Mouse (Mus musculus) C2C12 (cell line): ENCODE results near the gene Noto. TPM values are rescaled to one million over a fixed set of nuclear protein-coding genes. Genes with fewer than 3 reads are reported as not detected.

Experiments used
- H3K27me3 ChIP-seq: one replicate; pipeline ENCODE4 v1.6.1; 2011; ENCODE audit not compliant: control insufficient read depth, insufficient read depth, insufficient read length
- H3K36me3 ChIP-seq: one replicate; pipeline ENCODE4 v1.6.1; 2011; ENCODE audit not compliant: control insufficient read depth, insufficient read depth
- H3K4me3 ChIP-seq: one replicate; pipeline ENCODE4 v1.5.1; 2011; ENCODE audit warnings: mild to moderate bottlenecking, control low read depth; ENCODE audit not compliant: poor library complexity, insufficient read depth, severe bottlenecking
- H3K79me2 ChIP-seq: one replicate; pipeline ENCODE4 v1.6.1; 2011; ENCODE audit not compliant: control insufficient read depth, insufficient read depth
- H3K79me3 ChIP-seq: one replicate; pipeline ENCODE4 v1.6.1; 2011; ENCODE audit warnings: low read depth, control low read depth
- H3ac ChIP-seq: one replicate; pipeline ENCODE3; 2011; ENCODE audit warnings: low read depth; ENCODE audit not compliant: control insufficient read depth, insufficient read length
- CEBPB ChIP-seq: IDR thresholded peaks from one replicate; pipeline ENCODE4 v1.6.1; 2011; ENCODE audit warnings: low read depth, mild to moderate bottlenecking, control low read depth, moderate library complexity
- CTCF ChIP-seq: IDR thresholded peaks from one replicate; pipeline ENCODE4 v1.5.1; 2011; ENCODE audit not compliant: control insufficient read depth, insufficient read depth, insufficient read length
- FOSL1 ChIP-seq: IDR thresholded peaks from one replicate; pipeline ENCODE4 v1.8.0; 2011; ENCODE audit warnings: mild to moderate bottlenecking, low read length; ENCODE audit not compliant: poor library complexity, insufficient read depth, severe bottlenecking
- MAX ChIP-seq: IDR thresholded peaks from one replicate; pipeline ENCODE4 v1.6.1; 2011; ENCODE audit warnings: mild to moderate bottlenecking, control low read depth
- MYOD1 ChIP-seq: IDR thresholded peaks from one replicate; pipeline ENCODE4 v1.6.1; 2011; ENCODE audit warnings: low read depth; ENCODE audit not compliant: control insufficient read depth, insufficient read length
- MYOG ChIP-seq: IDR thresholded peaks from one replicate; pipeline ENCODE4 v1.6.1; 2011; ENCODE audit not compliant: control insufficient read depth, insufficient read length; ENCODE audit errors: extremely low read depth
- USF1 ChIP-seq: IDR thresholded peaks from one replicate; pipeline ENCODE4 v1.6.1; 2011; ENCODE audit warnings: low read depth, mild to moderate bottlenecking, control low read depth, moderate library complexity
- polyA plus RNA-seq: library from polyadenylated mRNA; unstranded; fragments of >200 nt; fragmentation: generic; extraction: Trizol; gene quantifications from one replicate; pipeline ENCODE4 v1.2.1, GENCODE M21; 2012; ENCODE audit warnings: missing spikeins

The Noto gene
- polyA plus RNA-seq, 1 experiment: not detected

- no peak overlapping the region for H3ac ChIP-seq
- TF ChIP-seq CTCF (peak; percentile 12), FOSL1 (no peak)
- no peaks in the 10 kb centered on the region for H3K79me2 ChIP-seq
- no peak overlapping the region for H3K4me3 ChIP-seq
- peaks cover 8% of the 10 kb centered on the region for H3K27me3 ChIP-seq
- no peaks in the 10 kb centered on the region for H3K36me3 ChIP-seq
- no peaks in the 10 kb centered on the region for H3K79me3 ChIP-seq
These were observed 31.9 kb upstream of the Noto start for GRCm38 (mm10) chr6:85391803-85392202.

GRCm38 (mm10) chr6:85395360-85395759 is 28.3 kb upstream of the Noto start:
- Histone ChIP-seq H3K36me3 (no peaks in the 10 kb centered on the region), H3K79me3 (no peaks in the 10 kb centered on the region), H3K4me3 (no peak overlapping the region), H3K27me3 (peaks cover 8% of the 10 kb centered on the region), H3K79me2 (no peaks in the 10 kb centered on the region), H3ac (no peak overlapping the region)
- TF ChIP-seq CEBPB: no peak
- TF ChIP-seq USF1: no peak
- no peak for TF ChIP-seq MYOD1
- TF ChIP-seq MAX: no peak
- no peak for TF ChIP-seq FOSL1
- TF ChIP-seq MYOG: no peak
- no peak for TF ChIP-seq CTCF

GRCm38 (mm10) chr6:85397165-85397564 is 26.5 kb upstream of the Noto start:
- Histone ChIP-seq H3K4me3 (no peak overlapping the region), H3ac (no peak overlapping the region), H3K27me3 (peaks cover 11% of the 10 kb centered on the region), H3K79me3 (no peaks in the 10 kb centered on the region), H3K79me2 (no peaks in the 10 kb centered on the region), H3K36me3 (no peaks in the 10 kb centered on the region)
- TF ChIP-seq MAX (no peak), CEBPB (no peak), FOSL1 (no peak), CTCF (peak; percentile 38), MYOG (no peak)

- peaks cover 10% of the 10 kb centered on the region for H3K27me3 ChIP-seq
These were observed 24.0 kb upstream of the Noto start for GRCm38 (mm10) chr6:85399715-85400114.

GRCm38 (mm10) chr6:85402613-85403012 is 21.1 kb upstream of the Noto start:
- Histone ChIP-seq H3K4me3 (no peak overlapping the region), H3K36me3 (no peaks in the 10 kb centered on the region)

More at GRCm38 (mm10) chr6:85399715-85400114, 24.0 kb upstream of the Noto start:
- no peak for TF ChIP-seq MYOG
- no peak for TF ChIP-seq CEBPB
- no peak for TF ChIP-seq CTCF
- TF ChIP-seq MAX: no peak
- no peak for TF ChIP-seq FOSL1
- TF ChIP-seq USF1: no peak
- TF ChIP-seq MYOD1: no peak
- no peak overlapping the region for H3K4me3 ChIP-seq
- no peak overlapping the region for H3ac ChIP-seq
- no peaks in the 10 kb centered on the region for H3K79me3 ChIP-seq
- H3K36me3 ChIP-seq: no peaks in the 10 kb centered on the region
- H3K79me2 ChIP-seq: no peaks in the 10 kb centered on the region

GRCm38 (mm10) chr6:85403039-85403438 is 20.6 kb upstream of the Noto start:
- H3K79me2 ChIP-seq: no peaks in the 10 kb centered on the region
- TF ChIP-seq MYOD1 (no peak), MAX (no peak), CEBPB (no peak), FOSL1 (no peak), CTCF (no peak), USF1 (no peak)
- no peak overlapping the region for H3K4me3 ChIP-seq
- no peak overlapping the region for H3ac ChIP-seq
- H3K79me3 ChIP-seq: no peaks in the 10 kb centered on the region
- H3K27me3 ChIP-seq: peaks cover 42% of the 10 kb centered on the region
- H3K36me3 ChIP-seq: no peaks in the 10 kb centered on the region

More at GRCm38 (mm10) chr6:85402613-85403012, 21.1 kb upstream of the Noto start:
- Histone ChIP-seq H3ac (no peak overlapping the region), H3K79me3 (no peaks in the 10 kb centered on the region), H3K79me2 (no peaks in the 10 kb centered on the region), H3K27me3 (peaks cover 38% of the 10 kb centered on the region)
- TF ChIP-seq MAX (no peak), CTCF (no peak), MYOG (no peak), CEBPB (no peak), FOSL1 (no peak), USF1 (no peak)
